Mouse (Mus musculus): ENCODE data around the gene Gm13124. TPM values are rescaled to one million over a fixed set of nuclear protein-coding genes. Genes with fewer than 3 reads are reported as not detected.
"Not testable (repeated sequence)": the region's sequence is repeated elsewhere in the genome, so short reads cannot be mapped to it uniquely, and the experiment has no call there.

Gene Gm13124
- not detected in 2 replicates for polyA plus RNA-seq (2015; fragmentation: Nextera tagmentation; extraction: Ambion mirVana)

DNA sequence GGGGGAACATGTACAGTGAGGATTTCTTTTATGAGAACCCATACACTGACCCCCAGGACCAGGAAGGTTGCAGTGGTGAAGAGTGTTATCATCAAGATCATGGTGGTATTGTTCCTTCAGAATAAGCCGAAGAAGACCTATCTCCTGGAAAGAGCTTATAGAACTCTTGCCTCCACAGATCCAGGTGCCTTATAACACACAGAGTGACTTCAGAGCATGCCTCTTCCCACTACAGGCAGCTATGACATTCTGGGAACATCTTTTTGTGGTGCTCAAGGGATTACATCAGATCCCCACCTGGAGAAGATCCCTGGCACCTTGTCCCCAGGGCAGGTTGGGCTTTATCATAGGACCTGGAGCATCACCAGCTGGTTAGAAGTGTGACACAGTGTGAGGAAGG lies at the start of gene Gm13124:
Gene Gm13124 (minus strand): TSS at position 101 of the 400 bp plus-strand sequence.
- WGBS: 97% methylated on average over 1 of the region's 1 CpGs
- Histone ChIP-seq H3K4me3 (replicated peaks) (no peak within 1 kb of the TSS), H3K27ac (no peak within 1 kb of the TSS), H3K9ac (no peak within 1 kb of the TSS), H3K9me3 (no peaks in the 10 kb centered on the region), H3K27me3 (replicated peaks) (no peaks in the 10 kb centered on the region), H3K4me2 (replicated peaks) (no peak within 1 kb of the TSS), H3K36me3 (no peaks in the 10 kb centered on the region), H3K4me1 (replicated peaks) (no peaks in the 10 kb centered on the region)
- ATAC-seq: no peak

DNA sequence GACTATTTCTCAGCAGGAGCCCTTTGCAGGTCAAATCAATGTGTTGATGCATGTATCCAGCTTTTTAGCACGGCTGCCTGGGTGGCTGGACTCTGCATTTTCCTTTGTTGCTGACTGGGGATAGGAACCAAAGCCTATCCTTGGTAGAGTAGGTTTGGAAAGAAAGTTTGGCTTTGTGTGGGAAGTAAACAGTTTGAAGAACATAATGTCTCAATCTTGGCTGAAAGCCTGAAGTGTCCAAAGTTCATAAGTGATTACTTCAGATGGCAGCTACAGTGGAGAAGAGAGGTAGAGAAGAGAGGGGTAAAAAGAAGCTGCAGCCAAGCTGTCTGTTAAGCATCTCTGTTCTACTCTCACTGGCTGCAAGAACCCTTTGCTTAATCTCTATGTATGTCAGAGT lies 49.7 kb upstream of the Gm13124 start:
- Histone ChIP-seq H3K9me3 (no peaks in the 10 kb centered on the region), H3K36me3 (no peaks in the 10 kb centered on the region), H3K4me3 (replicated peaks) (no peak overlapping the region), H3K4me1 (replicated peaks) (no peaks in the 10 kb centered on the region), H3K9ac (no peak overlapping the region), H3K27me3 (replicated peaks) (no peaks in the 10 kb centered on the region), H3K27ac (no peak overlapping the region), H3K4me2 (replicated peaks) (no peak overlapping the region)
- 73% methylated on average over 1 of the region's 1 CpGs for WGBS
- ATAC-seq: no peak

DNA sequence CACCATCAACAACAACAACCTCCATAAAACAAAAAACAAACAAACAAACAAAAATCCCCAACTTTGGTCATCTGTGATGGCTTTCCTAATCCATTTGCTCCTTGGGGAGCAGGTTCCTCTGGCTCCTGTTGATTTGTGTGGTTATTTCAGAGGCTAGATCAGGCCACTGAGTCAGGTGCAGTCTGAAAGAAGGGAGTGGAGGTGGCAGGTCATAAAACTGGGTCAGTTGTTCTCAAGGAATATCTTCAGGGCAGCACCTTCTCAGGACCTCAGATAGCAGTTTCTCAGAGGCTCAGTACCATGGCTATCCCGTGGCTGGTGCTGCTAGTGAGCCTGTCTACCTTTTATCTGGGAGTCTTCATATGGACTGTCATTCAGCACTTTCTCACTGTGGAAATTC lies 48.5 kb upstream of the Gm13124 start, which contains the start of gene Aadacl4:
Gene Aadacl4 (plus strand): TSS at position 301 of the 400 bp plus-strand sequence.
- Histone ChIP-seq H3K9ac (no peak within 1 kb of the TSS), H3K9me3 (no peaks in the 10 kb centered on the region), H3K36me3 (no peaks in the 10 kb centered on the region), H3K27me3 (replicated peaks) (no peaks in the 10 kb centered on the region), H3K27ac (no peak within 1 kb of the TSS), H3K4me3 (replicated peaks) (no peak within 1 kb of the TSS), H3K4me1 (replicated peaks) (no peaks in the 10 kb centered on the region), H3K4me2 (replicated peaks) (no peak within 1 kb of the TSS)
- 54% methylated on average over 1 of the region's 1 CpGs for WGBS
- no peak for ATAC-seq

DNA sequence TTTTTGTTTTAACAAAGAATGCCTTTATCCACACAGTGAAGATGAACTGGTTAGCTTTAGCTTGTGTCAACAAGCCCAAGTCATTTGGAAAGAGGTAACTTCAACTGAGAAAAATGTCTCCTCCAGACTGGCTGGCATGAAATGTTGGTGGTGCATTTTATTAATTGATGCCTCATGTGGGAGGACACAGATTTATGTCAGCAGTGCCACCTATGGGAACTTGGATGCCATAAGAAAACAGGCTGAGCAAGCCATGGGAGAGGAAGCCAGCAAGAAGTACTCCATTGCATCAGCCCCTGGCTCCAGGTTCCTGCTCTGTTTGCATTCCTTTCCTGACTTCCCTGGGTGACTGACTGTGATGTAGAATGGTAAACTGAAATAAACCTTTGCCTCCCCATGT lies 27.9 kb upstream of the Gm13124 start:
- H3K4me1 ChIP-seq (replicated peaks): no peaks in the 10 kb centered on the region
- H3K9ac ChIP-seq: no peak overlapping the region
- no peak overlapping the region for H3K4me3 ChIP-seq (replicated peaks)
- ATAC-seq: no peak
- H3K36me3 ChIP-seq: no peaks in the 10 kb centered on the region
- H3K27me3 ChIP-seq (replicated peaks): no peaks in the 10 kb centered on the region
- H3K27ac ChIP-seq: no peak overlapping the region
- H3K9me3 ChIP-seq: no peaks in the 10 kb centered on the region
- no peak overlapping the region for H3K4me2 ChIP-seq (replicated peaks)

DNA sequence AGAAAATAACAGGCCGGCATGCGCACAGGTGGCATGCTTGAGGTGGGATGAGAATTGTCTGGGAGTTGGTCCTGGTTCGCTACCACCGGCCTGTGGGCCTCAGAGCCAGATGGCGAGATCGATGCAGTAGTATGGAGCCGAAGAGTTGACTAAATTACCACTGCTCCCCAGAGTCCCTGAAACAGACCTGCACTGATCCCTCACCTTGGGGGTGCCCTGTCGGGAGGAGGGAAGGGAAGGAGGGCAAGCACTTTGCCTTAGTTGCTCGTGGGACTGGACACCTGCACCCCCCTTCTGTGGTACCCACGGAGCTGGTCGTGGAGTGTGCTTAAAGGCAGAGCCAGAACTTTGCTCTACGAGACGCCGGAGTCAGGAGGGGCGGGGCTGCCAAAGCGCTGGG lies 21.3 kb upstream of the Gm13124 start:
- H3K36me3 ChIP-seq; H3K4me3 ChIP-seq (replicated peaks); H3K4me1 ChIP-seq (replicated peaks); H3K4me2 ChIP-seq (replicated peaks); H3K9me3 ChIP-seq; H3K9ac ChIP-seq; H3K27me3 ChIP-seq (replicated peaks); H3K27ac ChIP-seq: not testable (repeated sequence)
- ATAC-seq: peak; percentile 41; the same call in 1 of the 2 replicates
- 81% methylated on average over 13 of the region's 16 CpGs for WGBS

DNA sequence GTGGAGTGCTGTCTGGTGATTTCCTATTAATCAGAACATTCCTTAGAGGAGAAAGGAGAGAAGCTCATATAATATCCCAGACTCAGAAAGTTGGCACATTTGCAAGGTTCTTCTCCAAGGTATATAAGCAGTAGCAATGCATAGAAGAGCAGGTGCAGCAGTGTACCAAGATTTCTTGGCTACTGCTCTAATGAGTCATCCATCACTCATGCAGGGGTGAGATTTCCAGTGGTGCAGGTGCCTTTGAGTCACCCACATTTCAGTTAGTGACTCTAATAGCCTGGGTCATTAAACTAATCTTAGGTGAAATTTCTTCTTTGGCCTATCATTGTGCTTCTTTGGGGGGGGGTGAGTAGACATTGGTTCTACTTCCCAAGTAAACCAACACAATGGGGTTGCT lies 2.8 kb upstream of the Gm13124 start:
- Histone ChIP-seq H3K36me3 (no peaks in the 10 kb centered on the region), H3K4me1 (replicated peaks) (no peaks in the 10 kb centered on the region), H3K9me3 (no peaks in the 10 kb centered on the region), H3K27me3 (replicated peaks) (no peaks in the 10 kb centered on the region), H3K9ac (no peak overlapping the region), H3K4me3 (replicated peaks) (no peak overlapping the region), H3K4me2 (replicated peaks) (no peak overlapping the region), H3K27ac (no peak overlapping the region)
- no peak for ATAC-seq

DNA sequence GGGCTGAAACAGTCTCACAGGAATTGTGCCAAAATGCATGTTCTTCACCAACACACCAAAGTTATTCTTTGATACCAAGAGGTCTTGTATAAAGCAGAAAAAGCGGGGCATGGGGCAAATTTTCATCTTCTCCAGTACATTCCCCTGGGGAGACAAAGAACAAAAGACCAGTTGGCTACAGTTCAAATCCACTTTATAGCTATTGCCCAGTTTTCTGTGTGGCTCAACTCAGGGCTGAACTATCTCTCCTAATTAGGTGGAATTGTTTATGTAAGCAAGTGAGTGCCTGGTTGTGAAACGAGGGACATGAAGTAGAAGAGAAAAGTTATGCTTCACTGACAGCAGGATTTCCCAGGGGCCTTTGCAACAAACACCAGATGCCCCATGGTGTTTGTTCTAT lies 3.7 kb downstream of the Gm13124 start:
- no peak overlapping the region for H3K4me3 ChIP-seq (replicated peaks)

DNA sequence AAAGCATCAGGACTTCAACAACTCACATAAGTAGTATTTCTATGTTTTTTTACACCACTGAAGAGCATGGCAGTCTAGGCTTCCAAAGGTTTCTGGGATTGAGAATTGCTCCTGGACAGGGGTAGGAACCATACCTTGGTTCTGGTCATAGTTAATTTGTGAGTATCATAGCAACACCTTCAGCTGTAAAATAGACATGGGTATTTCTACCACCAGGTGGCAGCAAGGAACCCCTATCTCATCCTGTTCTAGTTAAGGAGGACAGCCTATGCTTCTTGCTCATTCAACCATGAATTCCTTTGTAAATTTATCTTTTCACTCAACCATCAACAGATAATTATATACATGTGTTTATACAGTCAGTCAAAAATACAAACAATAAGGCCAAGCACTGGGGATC lies 5.1 kb downstream of the Gm13124 start:
- no peak overlapping the region for H3K4me2 ChIP-seq (replicated peaks)
- no peaks in the 10 kb centered on the region for H3K9me3 ChIP-seq
- no peaks in the 10 kb centered on the region for H3K36me3 ChIP-seq
- no peak for ATAC-seq
- H3K27ac ChIP-seq: no peak overlapping the region
- no peaks in the 10 kb centered on the region for H3K4me1 ChIP-seq (replicated peaks)
- H3K4me3 ChIP-seq (replicated peaks): no peak overlapping the region
- no peaks in the 10 kb centered on the region for H3K27me3 ChIP-seq (replicated peaks)
- H3K9ac ChIP-seq: no peak overlapping the region

More for the DNA sequence above, 3.7 kb downstream of the Gm13124 start:
- Histone ChIP-seq H3K4me1 (replicated peaks) (no peaks in the 10 kb centered on the region), H3K9ac (no peak overlapping the region), H3K27ac (no peak overlapping the region), H3K27me3 (replicated peaks) (no peaks in the 10 kb centered on the region), H3K36me3 (no peaks in the 10 kb centered on the region), H3K9me3 (no peaks in the 10 kb centered on the region), H3K4me2 (replicated peaks) (no peak overlapping the region)
- ATAC-seq: no peak
- 59% methylated on average over 2 of the region's 2 CpGs for WGBS

DNA sequence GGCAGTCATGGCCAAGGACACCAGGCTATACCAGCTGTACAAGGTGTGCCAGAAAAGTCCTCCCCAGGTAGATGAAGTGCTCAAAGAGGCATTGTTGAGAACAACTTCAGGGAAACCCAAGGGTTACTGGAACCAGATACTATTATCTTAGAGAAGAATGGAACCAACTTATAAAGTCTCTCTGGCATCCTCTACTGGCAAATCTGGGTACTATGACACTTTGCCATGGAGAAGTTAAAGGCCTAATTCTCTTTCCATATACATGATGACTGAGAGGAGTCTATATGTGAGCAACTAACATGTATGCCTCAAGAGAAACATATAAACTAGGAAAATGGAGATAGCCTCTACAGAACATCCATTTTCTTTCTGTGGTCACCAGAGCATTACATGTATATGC lies 13.8 kb downstream of the Gm13124 start:
- no peaks in the 10 kb centered on the region for H3K9me3 ChIP-seq
- no peak overlapping the region for H3K9ac ChIP-seq
- H3K4me1 ChIP-seq (replicated peaks): no peaks in the 10 kb centered on the region
- no peaks in the 10 kb centered on the region for H3K27me3 ChIP-seq (replicated peaks)
- no peak overlapping the region for H3K27ac ChIP-seq
- no peaks in the 10 kb centered on the region for H3K36me3 ChIP-seq
- ATAC-seq: no peak
- no peak overlapping the region for H3K4me3 ChIP-seq (replicated peaks)
- no peak overlapping the region for H3K4me2 ChIP-seq (replicated peaks)

DNA sequence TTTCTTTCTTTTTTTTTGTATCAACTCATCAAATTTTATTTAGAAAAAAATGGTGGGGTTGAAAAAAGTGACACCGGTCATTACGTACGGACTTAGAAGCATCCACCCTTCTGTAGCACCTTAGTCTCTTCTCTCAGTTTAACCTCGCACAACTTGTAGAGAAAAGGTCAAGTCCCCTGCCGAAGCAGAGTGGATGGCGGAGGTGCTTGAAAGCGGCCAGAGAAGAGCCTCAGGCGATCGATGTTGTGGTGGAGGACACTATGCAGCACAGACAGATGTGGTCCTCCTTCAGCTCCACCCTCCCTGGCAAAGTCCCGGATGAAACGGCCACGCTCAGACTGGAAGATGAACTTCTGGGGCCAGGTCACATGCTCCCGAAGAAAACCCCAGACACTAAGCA lies 19.6 kb downstream of the Gm13124 start:
- H3K27me3 ChIP-seq (replicated peaks); H3K27ac ChIP-seq; H3K9ac ChIP-seq; H3K4me2 ChIP-seq (replicated peaks); H3K4me1 ChIP-seq (replicated peaks); H3K4me3 ChIP-seq (replicated peaks); H3K9me3 ChIP-seq; ATAC-seq; H3K36me3 ChIP-seq: not testable (repeated sequence)
- 92% methylated on average over 13 of the region's 13 CpGs for WGBS

DNA sequence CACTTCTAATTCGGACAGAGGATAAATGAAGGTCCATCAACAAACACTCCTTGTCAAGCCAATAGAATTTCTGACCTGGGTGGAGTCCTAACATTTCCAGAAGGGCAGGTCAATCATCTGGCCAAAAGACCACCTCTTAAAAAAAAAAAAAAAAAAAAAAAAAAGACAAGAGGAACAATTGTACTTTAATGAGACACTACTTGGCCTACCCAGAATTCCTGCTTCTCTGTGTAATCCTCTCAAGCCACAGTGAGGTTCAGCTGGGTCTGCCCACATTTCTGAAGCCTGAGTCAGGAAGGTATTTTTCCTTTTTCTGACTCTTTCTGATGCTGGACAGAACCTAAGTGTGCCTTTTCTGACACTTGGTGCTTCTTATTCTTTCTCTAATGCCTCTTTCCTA lies 20.2 kb downstream of the Gm13124 start:
- WGBS: 67% methylated on average over 1 of the region's 1 CpGs
- no peak overlapping the region for H3K9ac ChIP-seq
- H3K4me1 ChIP-seq (replicated peaks): no peaks in the 10 kb centered on the region
- no peak overlapping the region for H3K4me2 ChIP-seq (replicated peaks)
- no peak overlapping the region for H3K4me3 ChIP-seq (replicated peaks)
- H3K27me3 ChIP-seq (replicated peaks): no peaks in the 10 kb centered on the region
- no peaks in the 10 kb centered on the region for H3K36me3 ChIP-seq
- no peaks in the 10 kb centered on the region for H3K9me3 ChIP-seq
- ATAC-seq: no peak
- H3K27ac ChIP-seq: no peak overlapping the region

DNA sequence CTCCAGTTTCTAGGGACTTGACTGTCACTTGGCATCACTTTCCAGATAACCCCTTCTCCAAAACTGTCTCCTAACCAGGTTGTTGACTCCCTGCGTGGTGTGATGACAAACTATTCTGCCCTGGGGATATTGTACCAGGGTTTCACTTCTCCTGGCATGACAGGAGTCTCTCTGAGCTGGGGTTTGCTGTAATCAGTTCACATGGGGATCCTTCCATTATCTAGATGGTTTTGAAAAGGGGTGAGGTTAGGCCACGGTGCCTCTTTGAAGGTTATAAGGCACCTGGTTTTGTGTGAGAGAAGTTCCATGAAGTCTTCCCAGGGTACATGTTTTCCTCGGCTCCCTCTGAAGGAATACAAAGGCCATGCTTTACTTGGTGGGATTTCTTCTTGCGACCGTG lies 45.4 kb downstream of the Gm13124 start, which contains the start of gene 9430007A20Rik:
Gene 9430007A20Rik (plus strand): TSS at position 301 of the 400 bp plus-strand sequence.
- no peak within 1 kb of the TSS for H3K4me3 ChIP-seq (replicated peaks)
- H3K4me1 ChIP-seq (replicated peaks): no peaks in the 10 kb centered on the region
- no peaks in the 10 kb centered on the region for H3K9me3 ChIP-seq
- no peak within 1 kb of the TSS for H3K4me2 ChIP-seq (replicated peaks)
- no peaks in the 10 kb centered on the region for H3K36me3 ChIP-seq
- no peak within 1 kb of the TSS for H3K27ac ChIP-seq
- 80% methylated on average over 5 of the region's 5 CpGs for WGBS
- no peaks in the 10 kb centered on the region for H3K27me3 ChIP-seq (replicated peaks)
- ATAC-seq: no peak
- H3K9ac ChIP-seq: no peak within 1 kb of the TSS

DNA sequence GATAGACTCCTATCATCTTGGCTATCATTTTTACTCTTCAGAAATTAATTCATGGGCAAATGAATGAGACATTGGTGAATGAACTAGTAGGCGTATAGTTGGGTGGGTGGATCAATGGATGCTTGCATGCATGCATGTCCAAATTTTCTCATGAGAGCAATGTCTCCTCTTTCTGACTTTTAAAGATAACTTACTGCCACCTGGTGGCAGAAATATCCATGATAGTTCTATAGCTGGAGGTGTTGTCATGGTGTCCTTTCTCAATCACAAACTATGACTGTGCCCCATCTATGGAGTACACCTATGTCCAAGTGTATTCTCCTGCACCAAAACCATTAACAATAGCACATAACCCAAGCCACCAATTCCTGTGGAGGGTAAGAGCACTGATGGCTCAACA lies 58.4 kb downstream of the Gm13124 start:
- no peak for ATAC-seq

More for the DNA sequence above, 58.4 kb downstream of the Gm13124 start:
- no peaks in the 10 kb centered on the region for H3K36me3 ChIP-seq
- H3K4me1 ChIP-seq (replicated peaks): no peaks in the 10 kb centered on the region
- H3K27ac ChIP-seq: no peak overlapping the region
- 75% methylated on average over 1 of the region's 1 CpGs for WGBS
- no peak overlapping the region for H3K9ac ChIP-seq
- no peaks in the 10 kb centered on the region for H3K9me3 ChIP-seq
- no peak overlapping the region for H3K4me3 ChIP-seq (replicated peaks)
- H3K27me3 ChIP-seq (replicated peaks): no peaks in the 10 kb centered on the region
- no peak overlapping the region for H3K4me2 ChIP-seq (replicated peaks)
